8 mouse cellular contexts compared by ENCODE assay signal in genomic region chr11:55469923-55470691, GRCm38 (mm10). TPM values are rescaled to one million over a fixed set of nuclear protein-coding genes. Genes with fewer than 3 reads are reported as not detected.
A peak's percentile ranks its signal among the peaks of the same experiment; 100 is the strongest.
DNase-seq lines count a peak whose midpoint lies in the region; ATAC-seq and TF ChIP-seq lines count a peak whose summit lies in the region.

No protein-coding gene starts in this region.

- peaks cover 45% of the 10 kb centered on the region for H3K36me3 ChIP-seq in E14TG2a.4 (ENCODE audit: insufficient read depth, low read length)
- 0 out of 2 replicates have a peak, but pooled peaks cover 6% of the 10 kb centered on the region for H3K36me3 ChIP-seq in hindbrain, embryonic 14.5 days (replicated peaks; ENCODE audit: control insufficient read depth, insufficient read depth)
- H3K36me3 ChIP-seq in liver, embryonic 11.5 days (ENCODE audit: control insufficient read depth, insufficient read depth, low read length), result peaks cover 11% of the 10 kb centered on the region; the same call in 1 of the 2 replicates
- no peaks in the 10 kb centered on the region; the same call in 1 of the 2 replicates for H3K36me3 ChIP-seq in spleen, adult 2 months (ENCODE audit: control insufficient read depth, insufficient read depth, low read length)

- H3K4me1 ChIP-seq in E14TG2a.4 (replicated peaks; ENCODE audit: low read depth, low read length), result peaks cover 65% of the 10 kb centered on the region
- peaks cover 27% of the 10 kb centered on the region for H3K4me1 ChIP-seq in hindbrain, embryonic 14.5 days (replicated peaks; ENCODE audit: control insufficient read depth, insufficient read depth, low read length)
- H3K4me1 ChIP-seq in liver, embryonic 11.5 days (replicated peaks; ENCODE audit: control insufficient read depth, insufficient read depth, low read length), result peaks cover 29% of the 10 kb centered on the region
- H3K4me1 ChIP-seq in spleen, adult 2 months (ENCODE audit: control insufficient read depth, insufficient read depth, insufficient read length), result peaks cover 10% of the 10 kb centered on the region; the same call in 1 of the 2 replicates

- H3K27me3 ChIP-seq in E14TG2a.4 (ENCODE audit: insufficient read depth, low read length), result no peaks in the 10 kb centered on the region
- H3K27me3 ChIP-seq in hindbrain, embryonic 14.5 days (ENCODE audit: control insufficient read depth, insufficient read depth, low read length), result no peaks in the 10 kb centered on the region
- H3K27me3 ChIP-seq in liver, embryonic 11.5 days (replicated peaks; ENCODE audit: control insufficient read depth, insufficient read depth, low read length), result no peaks in the 10 kb centered on the region
- no peaks in the 10 kb centered on the region for H3K27me3 ChIP-seq in spleen, adult 2 months (ENCODE audit: control insufficient read depth, insufficient read depth, low read length)

- peak overlapping the region; percentile 91 for H3K4me2 ChIP-seq in hindbrain, embryonic 14.5 days (replicated peaks)
- peak overlapping the region; percentile 95 for H3K4me2 ChIP-seq in liver, embryonic 11.5 days

- peak overlapping the region; percentile 81 for H3K27ac ChIP-seq in hindbrain, embryonic 14.5 days
- peak overlapping the region; percentile 74 for H3K27ac ChIP-seq in liver, embryonic 11.5 days (ENCODE audit: low read depth, low read length)
- H3K27ac ChIP-seq in spleen, adult 2 months (ENCODE audit: insufficient read depth, low read length), result peak overlapping the region; percentile 73

- H3K9me3 ChIP-seq in E14TG2a.4 (ENCODE audit: low read length), result no peaks in the 10 kb centered on the region
- H3K9me3 ChIP-seq in hindbrain, embryonic 14.5 days (ENCODE audit: control insufficient read depth, low read length), result no peaks in the 10 kb centered on the region
- no peaks in the 10 kb centered on the region for H3K9me3 ChIP-seq in liver, embryonic 11.5 days (ENCODE audit: control insufficient read depth, low read length)

- TF ChIP-seq CTCF in E14TG2a.4 (conservative IDR thresholded peaks at IDR 0.05; ENCODE audit: low read length), result no peak
- no peak for TF ChIP-seq CTCF in spleen, adult 2 months (IDR thresholded peaks at IDR 0.05; ENCODE audit: extremely low read depth, insufficient read depth, insufficient read length, insufficient replicate concordance)

- peak overlapping the region; percentile 88 for H3K9ac ChIP-seq in hindbrain, embryonic 14.5 days
- peak overlapping the region; percentile 99 for H3K9ac ChIP-seq in liver, embryonic 11.5 days (ENCODE audit: low read depth, low read length)

- H3K4me3 ChIP-seq in E14TG2a.4 (replicated peaks; ENCODE audit: low read length), result peak overlapping the region; percentile 99
- peak overlapping the region; percentile 86 for H3K4me3 ChIP-seq in hindbrain, embryonic 14.5 days (replicated peaks; ENCODE audit: low read length)
- H3K4me3 ChIP-seq in liver, embryonic 11.5 days (ENCODE audit: low read depth, low read length), result peak overlapping the region; percentile 83
- peak overlapping the region; percentile 82 for H3K4me3 ChIP-seq in spleen, adult 2 months (ENCODE audit: extremely low read depth, insufficient read depth, insufficient read length)

- ATAC-seq in hindbrain, embryonic 14.5 days (ENCODE audit: low FRiP score), result no peak; the same call in 1 of the 2 replicates
- ATAC-seq in liver, embryonic 11.5 days (replicated peaks; ENCODE audit: low FRiP score), result peak; percentile 1

- 1% methylated on average over 46 of the region's 46 CpGs for WGBS in hindbrain, embryonic 14.5 days
- WGBS in liver, embryonic 11.5 days, result under 1% methylated on average over 34 of the region's 46 CpGs
- WGBS in spleen, adult 2 months, result under 1% methylated on average over 46 of the region's 46 CpGs

- peak; percentile 40 for DNase-seq in kidney, adult 11 months
- DNase-seq in kidney, postnatal 4 days, result no peak
- DNase-seq in embryo, embryonic 10 days (ENCODE audit: low spot score), result peak; percentile 26
- peak; percentile 37 for DNase-seq in hindbrain, embryonic 14.5 days (ENCODE audit: low spot score)
- peak; percentile 59 for DNase-seq in liver, embryonic 11.5 days (ENCODE audit: low spot score)
- peak in 1 of 2 experiments; percentile 10 for DNase-seq in spleen, adult 2 months (ENCODE audit: low read depth in 1 of 2, low spot score in 2 of 2)
- DNase-seq in urinary bladder, adult 2 months (ENCODE audit: low spot score), result no peak

- TF ChIP-seq POLR2A in spleen, adult 2 months (IDR thresholded peaks at IDR 0.05; ENCODE audit: low read depth, low read length), result no peak

RNA-seq across cellular contexts. Expression of gene G3bp1, which starts 0.6 kb away (rescaled TPM):
- 99.5 and 102 TPM in 2 replicates for polyA plus RNA-seq in hindbrain, embryonic 14.5 days (2014; fragmentation: Nextera tagmentation; extraction: Ambion mirVana)
- 204 and 223 TPM in 2 replicates for polyA plus RNA-seq in liver, embryonic 11.5 days (2014; fragmentation: Nextera tagmentation; extraction: Ambion mirVana)
- polyA plus RNA-seq in spleen, adult 2 months (2012; rRNA removed), result 25.1 and 25.3 TPM in 2 replicates
- polyA plus RNA-seq in urinary bladder, adult 2 months (2012; rRNA removed), result 41.6 and 41.8 TPM in 2 replicates

RNA-seq across cellular contexts. Expression of gene Atox1, which starts 9.1 kb away (rescaled TPM):
- polyA plus RNA-seq in hindbrain, embryonic 14.5 days (2014; fragmentation: Nextera tagmentation; extraction: Ambion mirVana), result 259 and 340 TPM in 2 replicates
- 243 and 270 TPM in 2 replicates for polyA plus RNA-seq in liver, embryonic 11.5 days (2014; fragmentation: Nextera tagmentation; extraction: Ambion mirVana)
- polyA plus RNA-seq in spleen, adult 2 months (2012; rRNA removed), result 237 and 367 TPM in 2 replicates
- polyA plus RNA-seq in urinary bladder, adult 2 months (2012; rRNA removed), result 382 and 536 TPM in 2 replicates

RNA-seq across cellular contexts. Expression of gene Sparc, which starts 47.1 kb away (rescaled TPM):
- polyA plus RNA-seq in hindbrain, embryonic 14.5 days (2014; fragmentation: Nextera tagmentation; extraction: Ambion mirVana), result 532 and 583 TPM in 2 replicates
- 300 and 334 TPM in 2 replicates for polyA plus RNA-seq in liver, embryonic 11.5 days (2014; fragmentation: Nextera tagmentation; extraction: Ambion mirVana)
- 427 and 627 TPM in 2 replicates for polyA plus RNA-seq in spleen, adult 2 months (2012; rRNA removed)
- polyA plus RNA-seq in urinary bladder, adult 2 months (2012; rRNA removed), result 3,106 and 3,504 TPM in 2 replicates

Comparison
In these comparisons a context has a peak if more than half of its experiments do, and no peak if none do; other contexts are left out.
1. DNase-seq: peak in kidney, adult 11 months (single experiment), embryo, embryonic 10 days (single experiment), hindbrain, embryonic 14.5 days (single experiment) and liver, embryonic 11.5 days (single experiment); none in kidney, postnatal 4 days (0 of 2) and urinary bladder, adult 2 months (single experiment).
2. Peak in every context shown above with its lines, with median percentiles within 50 percentile points of each other: H3K4me3 ChIP-seq and H3K27ac ChIP-seq.